Mouse (Mus musculus) heart, embryonic 15.5 days (tissue): Measurements from ENCODE around the gene Zc2hc1c. TPM values are rescaled to one million over a fixed set of nuclear protein-coding genes. Genes with fewer than 3 reads are reported as not detected.
A peak's percentile ranks its signal among the peaks of the same experiment; 100 is the strongest.

Source experiments
- ATAC-seq: fragments of 200-750 bp; cut with Nextera tagmentation; replicated peaks from 2 replicates; pipeline ENCODE4 v1.8.0; 2017; ENCODE audit warnings: low read depth, moderate TSS enrichment; ENCODE audit not compliant: insufficient number of reproducible peaks, insufficient read depth, low FRiP score
- H3K27ac ChIP-seq: fragments of 300-500 bp; sonication (generic); 2 replicates; pipeline ENCODE4 v1.5.1; 2015; ENCODE audit warnings: mild to moderate bottlenecking, inconsistent platforms
- H3K27me3 ChIP-seq: fragments of 300-500 bp; sonication (generic); 2 replicates; pipeline ENCODE4 v1.6.1; 2015; ENCODE audit warnings: inconsistent platforms
- H3K36me3 ChIP-seq: fragments of 300-500 bp; sonication (generic); 2 replicates; pipeline ENCODE4 v1.6.1; 2015; ENCODE audit warnings: mild to moderate bottlenecking, inconsistent platforms
- H3K4me1 ChIP-seq: fragments of 300-500 bp; sonication (generic); replicated peaks from 2 replicates; pipeline ENCODE4 v1.6.1; 2015; ENCODE audit warnings: inconsistent platforms
- H3K4me2 ChIP-seq: fragments of 300-500 bp; sonication (generic); 2 replicates; pipeline ENCODE4 v1.6.1; 2015; ENCODE audit warnings: inconsistent platforms, mild to moderate bottlenecking, moderate library complexity
- H3K4me3 ChIP-seq: fragments of 300-500 bp; sonication (generic); 2 replicates; pipeline ENCODE4 v1.5.1; 2015; ENCODE audit warnings: mild to moderate bottlenecking, inconsistent platforms
- H3K9ac ChIP-seq: fragments of 300-500 bp; sonication (generic); 2 replicates; pipeline ENCODE4 v1.6.1; 2015; ENCODE audit warnings: mild to moderate bottlenecking, inconsistent platforms
- H3K9me3 ChIP-seq: fragments of 300-500 bp; sonication (generic); replicated peaks from 2 replicates; pipeline ENCODE4 v1.6.1; 2016; ENCODE audit warnings: inconsistent platforms
- WGBS: fragments of 180-500 bp; shearing (Covaris S2); methylation state at CpG from one replicate; pipeline ENCODE4 v1.1.7; 2015; ENCODE audit warnings: mixed read lengths; 5-methylcytosine and 5-hydroxymethylcytosine counted together
- polyA plus RNA-seq: library from polyadenylated mRNA; unstranded; fragments of >200 nt; fragmentation: Nextera tagmentation; extraction: Ambion mirVana; gene quantifications from 2 replicates; pipeline ENCODE4 v1.2.1, GENCODE M21; 2015

Zc2hc1c gene
- 1.3 and 1.5 TPM in 2 replicates for polyA plus RNA-seq

DNA sequence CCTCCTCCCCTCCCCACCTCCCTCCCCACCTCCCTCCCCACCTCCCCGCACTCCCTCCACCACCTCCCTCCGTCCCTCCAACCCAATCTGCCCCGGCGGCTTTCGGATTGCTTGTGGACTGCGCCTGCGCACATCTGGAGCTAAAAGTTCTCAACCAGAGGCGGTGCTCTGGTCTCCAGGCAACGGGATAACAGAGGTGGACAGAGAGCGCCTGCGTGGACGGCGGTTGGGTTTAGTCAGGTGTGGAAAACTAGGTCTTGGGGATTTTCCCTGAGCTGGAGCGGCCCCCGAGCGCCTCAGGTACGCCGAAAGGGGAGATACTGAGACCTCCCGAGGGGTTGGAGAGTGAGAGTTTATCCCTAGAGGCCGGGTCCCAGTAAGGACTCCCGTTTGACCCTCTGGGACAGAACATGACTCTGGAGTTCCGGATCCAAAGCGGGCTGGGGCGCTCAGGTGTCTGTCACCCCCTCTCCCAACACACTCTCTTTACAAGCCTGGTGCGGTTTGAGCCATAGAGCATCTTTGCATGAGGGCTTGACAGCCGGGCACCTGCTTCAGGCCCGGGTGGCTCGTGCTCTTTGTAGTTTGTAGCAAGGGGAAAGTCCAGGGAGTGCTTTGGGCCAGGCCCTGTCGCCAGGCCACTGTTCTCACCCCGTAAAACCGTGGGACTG is at the start of gene Zc2hc1c:
TSS of gene Zc2hc1c (plus strand) at position 106 of the 671 bp plus-strand sequence.
- Histone ChIP-seq H3K9me3 (no peaks in the 10 kb centered on the region), H3K4me1 (peaks cover 31% of the 10 kb centered on the region), H3K27ac (peak within 1 kb of the TSS; percentile 77), H3K27me3 (no peaks in the 10 kb centered on the region), H3K9ac (peak within 1 kb of the TSS; percentile 65), H3K4me3 (peak within 1 kb of the TSS; percentile 59), H3K4me2 (peak within 1 kb of the TSS; percentile 83), H3K36me3 (no peaks in the 10 kb centered on the region)
- peak; percentile 87 for ATAC-seq
- WGBS: 5% methylated on average over 31 of the region's 31 CpGs

GRCm38 (mm10) chr12:85252083-85252482 is 36.3 kb upstream of the Zc2hc1c start:
- H3K27ac ChIP-seq: no peak overlapping the region
- no peaks in the 10 kb centered on the region for H3K27me3 ChIP-seq
- no peaks in the 10 kb centered on the region for H3K9me3 ChIP-seq
- H3K9ac ChIP-seq: no peak overlapping the region
- no peak overlapping the region for H3K4me3 ChIP-seq
- no peak overlapping the region for H3K4me2 ChIP-seq
- H3K36me3 ChIP-seq: peaks cover 10% of the 10 kb centered on the region
- ATAC-seq: no peak
- 75% methylated on average over 3 of the region's 3 CpGs for WGBS
- peaks cover 2% of the 10 kb centered on the region; the same call in 1 of the 2 replicates for H3K4me1 ChIP-seq

GRCm38 (mm10) chr12:85256074-85256751 is 32.2 kb upstream of the Zc2hc1c start:
- H3K4me1 ChIP-seq: peaks cover 3% of the 10 kb centered on the region; the same call in 1 of the 2 replicates
- H3K9me3 ChIP-seq: no peaks in the 10 kb centered on the region
- H3K4me3 ChIP-seq: no peak overlapping the region
- peak overlapping the region; percentile 57 for H3K27ac ChIP-seq
- peaks cover 5% of the 10 kb centered on the region; the same call in 1 of the 2 replicates for H3K36me3 ChIP-seq
- no peak overlapping the region for H3K4me2 ChIP-seq
- H3K9ac ChIP-seq: no peak overlapping the region
- 0 out of 2 replicates have a peak, but pooled peaks have one; percentile 39 for ATAC-seq
- WGBS: 55% methylated on average over 7 of the region's 7 CpGs
- H3K27me3 ChIP-seq: no peaks in the 10 kb centered on the region

GRCm38 (mm10) chr12:85257008-85257639 is 31.3 kb upstream of the Zc2hc1c start:
- Histone ChIP-seq H3K4me2 (no peak overlapping the region), H3K27ac (peak overlapping the region; percentile 57), H3K4me1 (peaks cover 3% of the 10 kb centered on the region; the same call in 1 of the 2 replicates), H3K9me3 (no peaks in the 10 kb centered on the region), H3K4me3 (no peak overlapping the region), H3K9ac (no peak overlapping the region), H3K27me3 (no peaks in the 10 kb centered on the region), H3K36me3 (peaks cover 5% of the 10 kb centered on the region; the same call in 1 of the 2 replicates)
- 47% methylated on average over 7 of the region's 7 CpGs for WGBS
- ATAC-seq: 0 out of 2 replicates have a peak, but pooled peaks have one; percentile 53

- Histone ChIP-seq H3K4me2 (no peak overlapping the region), H3K4me3 (no peak overlapping the region), H3K36me3 (peaks cover 5% of the 10 kb centered on the region; the same call in 1 of the 2 replicates), H3K27me3 (no peaks in the 10 kb centered on the region), H3K27ac (no peak overlapping the region), H3K9me3 (no peaks in the 10 kb centered on the region), H3K4me1 (peaks cover 7% of the 10 kb centered on the region), H3K9ac (no peak overlapping the region)
- ATAC-seq: no peak
- WGBS: 64% methylated on average over 10 of the region's 10 CpGs
Measured at GRCm38 (mm10) chr12:85262489-85262888, 25.9 kb upstream of the Zc2hc1c start.

GRCm38 (mm10) chr12:85263190-85263589 is 25.2 kb upstream of the Zc2hc1c start:
- no peak overlapping the region for H3K27ac ChIP-seq
- no peaks in the 10 kb centered on the region for H3K27me3 ChIP-seq
- ATAC-seq: no peak
- H3K9ac ChIP-seq: no peak overlapping the region
- H3K9me3 ChIP-seq: no peaks in the 10 kb centered on the region
- H3K36me3 ChIP-seq: peaks cover 5% of the 10 kb centered on the region; the same call in 1 of the 2 replicates
- H3K4me1 ChIP-seq: peaks cover 7% of the 10 kb centered on the region
- H3K4me2 ChIP-seq: no peak overlapping the region
- WGBS: 73% methylated on average over 5 of the region's 5 CpGs
- H3K4me3 ChIP-seq: no peak overlapping the region

DNA sequence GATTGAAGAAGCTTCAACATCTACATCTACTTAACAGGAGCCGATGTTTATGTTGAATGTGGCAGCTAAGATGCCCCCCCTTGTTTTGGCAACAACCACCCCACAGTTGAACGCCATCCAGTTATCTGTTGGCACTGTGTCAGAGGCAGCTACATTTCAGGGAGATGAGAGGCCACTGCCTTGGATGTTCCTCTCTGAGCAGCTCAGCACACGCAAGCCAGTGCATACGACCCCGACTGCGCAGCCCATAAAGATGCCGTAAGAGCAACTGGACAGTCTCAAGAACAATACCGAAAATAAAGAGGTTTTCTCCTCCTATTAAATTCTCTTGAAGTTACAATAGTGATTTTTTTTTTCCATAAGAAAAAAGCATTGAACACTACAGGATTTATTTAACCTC is 23.9 kb upstream of the Zc2hc1c start:
- peaks cover 7% of the 10 kb centered on the region for H3K4me1 ChIP-seq
- no peak overlapping the region for H3K4me2 ChIP-seq
- 0 out of 2 replicates have a peak, but pooled peaks cover 5% of the 10 kb centered on the region for H3K36me3 ChIP-seq
- no peaks in the 10 kb centered on the region for H3K27me3 ChIP-seq
- H3K9me3 ChIP-seq: no peaks in the 10 kb centered on the region
- H3K4me3 ChIP-seq: no peak overlapping the region
- no peak for ATAC-seq
- WGBS: 61% methylated on average over 8 of the region's 8 CpGs
- H3K9ac ChIP-seq: no peak overlapping the region
- no peak overlapping the region for H3K27ac ChIP-seq

- Histone ChIP-seq H3K9me3 (no peaks in the 10 kb centered on the region), H3K9ac (no peak overlapping the region), H3K36me3 (0 out of 2 replicates have a peak, but pooled peaks cover 5% of the 10 kb centered on the region), H3K4me3 (no peak overlapping the region), H3K27ac (no peak overlapping the region), H3K4me1 (peaks cover 8% of the 10 kb centered on the region), H3K4me2 (no peak overlapping the region), H3K27me3 (no peaks in the 10 kb centered on the region)
- ATAC-seq: no peak
- WGBS: 40% methylated on average over 7 of the region's 7 CpGs
Measured at GRCm38 (mm10) chr12:85264940-85265339, 23.5 kb upstream of the Zc2hc1c start.

GRCm38 (mm10) chr12:85266248-85266647 is 22.1 kb upstream of the Zc2hc1c start:
- H3K27me3 ChIP-seq: no peaks in the 10 kb centered on the region
- no peak overlapping the region for H3K4me2 ChIP-seq
- no peak overlapping the region for H3K27ac ChIP-seq
- no peaks in the 10 kb centered on the region for H3K9me3 ChIP-seq
- H3K9ac ChIP-seq: no peak overlapping the region
- H3K4me1 ChIP-seq: peaks cover 8% of the 10 kb centered on the region
- 78% methylated on average over 3 of the region's 3 CpGs for WGBS
- no peaks in the 10 kb centered on the region for H3K36me3 ChIP-seq
- no peak for ATAC-seq
- H3K4me3 ChIP-seq: no peak overlapping the region

GRCm38 (mm10) chr12:85269821-85270220 is 18.6 kb upstream of the Zc2hc1c start:
- Histone ChIP-seq H3K9ac (peak overlapping the region; percentile 68), H3K27me3 (no peaks in the 10 kb centered on the region), H3K4me3 (peak overlapping the region; percentile 71), H3K36me3 (0 out of 2 replicates have a peak, but pooled peaks cover 4% of the 10 kb centered on the region), H3K27ac (peak overlapping the region; percentile 71), H3K4me1 (peaks cover 5% of the 10 kb centered on the region; the same call in 1 of the 2 replicates), H3K4me2 (peak overlapping the region; percentile 73), H3K9me3 (no peaks in the 10 kb centered on the region)
- no peak for ATAC-seq
- 60% methylated on average over 3 of the region's 3 CpGs for WGBS

DNA sequence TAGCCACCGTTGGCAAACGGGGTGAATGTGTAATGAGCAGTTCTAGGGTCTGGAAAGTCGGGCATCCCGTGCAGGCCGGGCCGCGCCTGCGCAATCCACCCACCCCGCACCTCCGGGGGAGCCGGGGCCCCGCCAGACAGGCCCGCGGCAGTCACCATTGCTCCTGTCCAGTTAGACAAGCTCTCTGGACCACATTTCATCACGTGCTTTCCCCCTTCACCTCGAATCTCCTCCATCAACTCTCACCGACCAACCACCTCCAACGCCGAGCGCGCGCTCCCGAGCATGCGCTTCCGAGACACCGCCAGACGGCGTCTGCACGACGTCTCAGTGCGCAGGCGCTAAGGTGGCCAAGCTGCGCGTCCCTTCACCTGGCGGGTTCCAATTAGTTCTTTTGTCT is 18.1 kb upstream of the Zc2hc1c start, which contains the start of gene Mlh3:
TSS of gene Mlh3 (minus strand) at position 281 of the 400 bp plus-strand sequence.
- peak; percentile 86 for ATAC-seq
- Histone ChIP-seq H3K9ac (peak within 1 kb of the TSS; percentile 68), H3K36me3 (0 out of 2 replicates have a peak, but pooled peaks cover 4% of the 10 kb centered on the region), H3K27me3 (no peaks in the 10 kb centered on the region), H3K9me3 (no peaks in the 10 kb centered on the region), H3K4me3 (peak within 1 kb of the TSS; percentile 71), H3K4me2 (peak within 1 kb of the TSS; percentile 73), H3K4me1 (0 out of 2 replicates have a peak, but pooled peaks cover 2% of the 10 kb centered on the region), H3K27ac (peak within 1 kb of the TSS; percentile 71)
- WGBS: 1% methylated on average over 35 of the region's 35 CpGs
